Mouse (Mus musculus): ENCODE results near the gene Cox16.
A peak's percentile ranks its signal among the peaks of the same experiment; 100 is the strongest.

Cox16 gene

DNA sequence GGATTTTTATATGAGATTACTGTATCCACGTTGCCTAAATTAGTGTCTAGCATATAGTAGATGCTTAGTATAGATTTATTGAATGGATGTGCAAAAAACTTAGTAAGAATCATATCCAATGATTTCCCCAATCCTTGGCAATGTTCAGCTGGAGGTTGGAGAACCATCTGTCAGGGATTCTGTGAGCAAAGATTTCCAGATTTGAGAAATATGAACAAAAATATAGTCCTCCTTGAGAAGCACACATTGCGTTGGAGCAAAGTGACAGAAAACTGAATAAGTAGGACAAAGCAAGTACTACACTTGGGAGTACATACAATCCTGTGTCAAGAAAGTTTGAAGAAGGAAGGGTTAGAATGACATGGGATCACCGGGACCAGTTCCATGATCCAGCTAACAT lies 160.8 kb downstream of the Cox16 start:
- peak; percentile 73 for DNase-seq

DNA sequence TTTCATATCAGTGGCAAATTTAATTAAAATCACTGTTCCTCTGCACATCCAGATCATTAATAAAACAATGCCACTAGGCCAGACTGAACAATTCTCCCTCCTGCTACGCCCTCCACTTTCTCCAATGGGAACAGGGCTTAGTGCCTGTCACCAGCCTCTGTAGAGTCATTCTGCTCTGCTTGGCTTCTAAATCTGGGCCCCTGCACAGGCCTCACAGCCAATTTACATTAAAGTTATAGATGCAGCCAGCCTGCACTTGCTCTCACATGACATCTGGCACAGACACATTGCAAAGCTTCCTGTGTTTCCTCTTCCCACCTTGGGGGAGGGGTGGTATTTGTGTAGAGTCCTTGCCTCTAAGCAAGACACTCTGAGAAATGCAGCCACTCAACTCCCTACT lies 163.9 kb downstream of the Cox16 start:
- peak; percentile 74 for DNase-seq

DNA sequence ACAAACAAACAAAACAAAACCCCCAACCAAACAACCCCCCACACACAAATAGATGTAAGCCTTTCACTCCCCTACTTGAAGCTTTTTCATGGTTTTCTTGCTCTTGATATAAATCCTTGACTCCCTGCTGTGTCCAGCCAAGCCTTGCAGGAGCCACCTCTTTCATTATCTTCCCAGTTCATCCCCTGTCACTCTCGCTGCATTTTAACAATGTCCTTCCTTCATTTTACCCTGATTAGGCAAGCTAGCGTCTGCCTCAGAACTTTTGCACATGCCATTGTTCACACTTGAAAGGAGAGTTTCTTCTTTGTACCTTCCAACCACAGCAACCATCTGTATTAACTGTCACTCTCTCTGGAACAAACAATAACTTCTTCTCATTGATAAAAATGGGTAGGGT lies 167.1 kb downstream of the Cox16 start:
- DNase-seq: peak; percentile 17

DNA sequence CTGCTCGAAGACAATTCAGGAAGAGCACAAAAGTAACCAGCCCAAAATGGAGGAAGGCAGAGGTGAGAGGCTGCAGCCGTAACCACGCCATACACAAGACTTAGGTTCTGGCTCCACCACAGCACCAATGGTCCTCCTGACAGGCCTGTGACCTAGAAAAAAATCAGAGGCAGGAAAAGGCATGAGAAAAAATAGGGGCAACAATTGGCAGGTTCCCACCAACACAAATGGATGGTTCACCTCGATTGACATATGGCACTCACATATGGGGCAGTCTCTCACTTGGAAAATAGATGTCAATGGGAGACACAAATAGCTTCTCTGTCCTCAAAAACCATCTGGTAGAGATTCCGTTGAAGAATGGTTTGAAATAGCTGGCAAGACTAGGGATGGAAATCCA lies 169.0 kb downstream of the Cox16 start:
- DNase-seq: no peak
